Mouse (Mus musculus) embryonic fibroblast, embryonic 13.5 days (primary cell): ENCODE results near the gene Creb3l1.

Experiments used
- CTCF ChIP-seq: IDR thresholded peaks from 2 replicates; pipeline ENCODE4 v1.5.1; 2011; ENCODE audit warnings: mild to moderate bottlenecking, control low read depth, low read length, moderate library complexity, borderline replicate concordance; ENCODE audit not compliant: insufficient read depth
- POLR2A ChIP-seq: IDR thresholded peaks from 2 replicates; pipeline ENCODE4 v1.6.1; 2011; ENCODE audit warnings: low read depth, mild to moderate bottlenecking, control low read depth, low read length, moderate library complexity

DNA sequence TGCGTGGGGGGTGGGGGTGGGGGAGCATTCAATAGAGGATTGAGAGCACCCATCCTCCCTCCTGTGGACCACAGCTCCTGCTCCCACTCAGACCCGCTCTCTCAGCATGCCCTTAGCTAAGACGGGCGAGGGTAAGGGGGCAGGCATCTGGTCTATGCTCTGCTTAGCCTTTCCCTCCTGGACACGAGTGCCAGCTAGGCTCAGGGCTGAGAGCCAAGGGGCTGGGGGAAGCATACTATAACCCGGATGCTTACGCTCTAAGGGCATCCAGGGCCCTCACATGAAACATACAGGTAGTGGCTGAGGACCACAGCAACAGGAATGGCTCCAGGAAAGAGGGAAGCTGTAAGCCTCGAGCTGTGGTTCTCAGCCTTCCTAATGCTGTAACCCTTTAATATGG lies 66.3 kb downstream of the Creb3l1 start:
- TF ChIP-seq POLR2A, result no peak
- TF ChIP-seq CTCF, result no peak
